Mouse (Mus musculus) CH12F3 (cell line): ENCODE results near the gene Sntb2.
"Not testable (repeated sequence)": the region's sequence is repeated elsewhere in the genome, so short reads cannot be mapped to it uniquely, and the experiment has no call there.

ENCODE experiments used
- in situ Hi-C: fragments of 300-500 bp; cut with MboI; formaldehyde crosslinking; loops from 2 replicates; pipeline ENCODE4 v1.14.3; 2020; ENCODE audit warnings: low sequenced_read_pairs

The Sntb2 gene

DNA sequence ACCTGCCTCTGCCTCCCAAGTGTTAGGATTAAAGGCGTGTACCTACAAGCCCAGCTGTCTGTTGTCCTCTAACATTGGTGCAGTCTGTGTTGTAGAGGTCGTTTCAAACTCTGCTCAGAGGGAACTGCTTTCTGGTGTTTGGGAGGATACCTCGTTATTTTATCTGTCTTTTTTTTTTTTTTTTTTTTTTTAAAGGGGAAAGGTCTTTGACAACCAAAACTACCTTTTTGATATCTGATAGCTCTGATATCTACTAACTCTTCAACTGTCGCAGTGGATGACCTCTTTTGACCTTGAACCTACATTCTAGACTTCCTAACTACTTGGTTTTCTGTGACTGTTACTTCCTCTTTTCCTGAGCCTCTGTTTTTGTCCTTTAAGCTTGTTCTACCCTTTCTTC is 29.0 kb downstream of the Sntb2 start:
- in situ Hi-C loops, result no loop called here

DNA sequence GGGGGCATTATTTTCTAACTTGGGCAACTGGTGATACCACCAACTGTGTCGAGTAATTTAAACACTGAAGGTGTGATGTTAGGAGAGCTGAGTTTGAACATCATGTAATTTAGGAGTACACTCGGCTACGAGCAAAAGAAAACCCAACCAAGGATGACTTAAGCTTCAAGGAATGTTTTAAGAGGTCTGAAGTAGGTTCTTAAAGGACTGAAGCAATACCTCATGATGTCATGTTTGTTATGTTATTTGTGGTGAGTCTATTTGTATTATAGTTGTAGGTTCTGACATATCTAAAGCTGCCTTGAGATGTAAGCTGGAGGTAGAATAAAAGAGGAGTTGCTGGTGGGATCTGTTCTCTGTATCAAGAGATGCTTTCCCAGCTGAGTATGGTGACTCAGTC is 34.4 kb downstream of the Sntb2 start:
- in situ Hi-C loops, result no loop called here

DNA sequence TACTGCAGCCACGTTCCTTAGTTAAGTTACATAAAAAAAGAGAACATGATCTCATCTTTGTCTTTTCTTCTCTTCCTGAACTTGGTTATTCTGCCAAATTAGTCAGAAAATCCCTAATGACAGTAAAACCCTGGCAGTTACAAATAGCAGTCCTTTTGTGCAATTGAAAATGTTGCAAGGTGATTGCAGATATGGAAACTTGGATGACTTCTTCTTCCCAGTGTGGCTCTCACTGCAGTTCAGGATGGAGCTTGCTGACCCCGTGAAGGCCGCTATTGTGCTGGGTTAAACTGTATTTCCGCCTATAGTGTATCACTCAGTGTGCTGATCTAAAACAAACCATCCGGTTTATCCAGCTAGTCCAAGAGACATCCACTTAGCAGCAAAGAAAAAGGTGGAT is 36.4 kb downstream of the Sntb2 start:
- in situ Hi-C loops, result no loop called here

DNA sequence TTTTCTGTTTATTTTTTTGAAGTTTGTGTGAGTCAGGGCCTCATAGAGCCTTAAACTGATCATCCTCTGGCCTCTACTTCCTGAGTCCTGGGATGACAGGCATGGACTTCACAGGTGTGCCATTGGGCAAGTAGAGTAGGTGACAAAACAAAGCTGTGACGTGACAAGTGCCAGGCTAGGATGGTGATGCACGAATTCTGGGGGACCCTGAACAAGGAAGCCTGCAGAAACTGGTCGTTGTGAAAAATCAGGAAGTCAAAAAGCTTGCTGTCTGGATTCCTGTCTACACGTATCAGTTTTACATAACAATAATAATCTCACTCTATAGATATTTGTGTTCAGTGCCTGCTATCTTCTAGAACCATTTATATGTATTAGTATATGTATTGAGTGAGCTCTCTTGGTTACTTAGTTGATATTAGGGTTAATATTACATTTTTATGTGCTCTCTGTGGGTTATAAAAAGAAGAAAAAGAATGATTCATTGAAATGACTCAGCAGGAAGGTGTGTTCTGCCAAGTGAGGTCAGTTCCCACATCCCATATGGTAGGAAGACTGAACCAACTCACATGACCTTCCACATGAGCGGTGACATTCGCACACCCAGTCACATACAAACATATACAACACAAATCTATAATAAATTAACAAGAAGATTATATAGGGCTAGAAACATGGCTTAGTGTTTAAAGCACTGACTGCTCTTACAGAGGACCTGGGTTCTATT is 37.2 kb downstream of the Sntb2 start:
- in situ Hi-C loops, result no loop called here

DNA sequence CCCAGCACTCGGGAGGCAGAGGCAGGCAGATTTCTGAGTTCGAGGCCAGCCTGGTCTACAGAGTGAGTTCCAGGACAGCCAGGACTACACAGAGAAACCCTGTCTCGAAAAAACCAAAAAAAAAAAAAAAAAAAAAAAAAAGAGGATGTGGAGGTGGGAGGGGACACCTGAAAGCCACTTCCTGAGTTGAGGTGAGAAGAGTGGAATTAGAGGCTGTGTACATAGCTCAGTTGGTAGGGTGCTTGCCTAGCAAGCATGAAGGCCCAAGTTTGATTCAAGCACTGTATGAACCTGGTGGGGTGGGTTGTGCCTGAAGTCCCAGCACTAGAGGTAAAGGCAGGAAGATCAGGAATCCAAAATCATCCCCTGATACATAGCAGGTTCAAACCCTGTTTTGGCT is 38.0 kb downstream of the Sntb2 start:
- in situ Hi-C loops, result not testable (repeated sequence)

DNA sequence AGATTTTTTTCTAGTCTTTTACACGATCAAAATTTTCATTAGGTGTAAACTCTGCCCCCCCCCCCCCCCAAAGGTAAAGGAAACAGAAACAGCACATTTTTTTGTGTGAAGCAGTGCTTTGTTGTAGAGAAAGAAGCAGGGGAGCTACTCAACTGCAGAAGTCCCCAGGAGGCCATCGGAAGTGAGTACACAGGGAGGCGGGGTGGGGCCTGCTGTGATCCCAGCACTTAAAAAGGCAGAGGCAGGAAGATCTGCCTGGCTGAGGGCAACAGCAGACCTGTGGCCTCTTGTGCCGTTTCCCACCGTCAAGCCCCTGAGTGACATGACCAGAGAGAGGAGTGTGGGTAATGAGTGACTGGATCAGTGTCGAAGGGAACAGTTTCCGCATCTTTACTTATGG is 39.2 kb downstream of the Sntb2 start:
- in situ Hi-C loops, result no loop called here

DNA sequence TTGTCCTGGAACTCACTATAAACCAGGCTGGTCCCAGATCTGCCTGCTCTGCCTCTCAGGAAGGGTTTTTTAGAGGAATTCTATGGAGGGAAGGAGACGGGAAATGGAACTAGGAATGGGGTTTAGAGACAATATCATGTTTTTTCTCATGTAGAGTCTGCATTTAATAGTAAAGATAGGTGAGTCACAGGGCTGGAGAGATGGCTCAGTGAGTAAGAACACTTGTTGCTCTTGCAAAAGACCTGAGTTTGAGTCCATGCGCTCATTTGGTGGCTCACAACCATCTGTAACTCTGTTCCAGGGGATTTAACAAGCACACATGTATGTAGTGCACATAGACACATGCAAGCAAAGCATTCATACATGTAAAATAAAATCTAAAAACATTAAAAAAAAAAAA is 40.2 kb downstream of the Sntb2 start:
- in situ Hi-C loops, result no loop called here

DNA sequence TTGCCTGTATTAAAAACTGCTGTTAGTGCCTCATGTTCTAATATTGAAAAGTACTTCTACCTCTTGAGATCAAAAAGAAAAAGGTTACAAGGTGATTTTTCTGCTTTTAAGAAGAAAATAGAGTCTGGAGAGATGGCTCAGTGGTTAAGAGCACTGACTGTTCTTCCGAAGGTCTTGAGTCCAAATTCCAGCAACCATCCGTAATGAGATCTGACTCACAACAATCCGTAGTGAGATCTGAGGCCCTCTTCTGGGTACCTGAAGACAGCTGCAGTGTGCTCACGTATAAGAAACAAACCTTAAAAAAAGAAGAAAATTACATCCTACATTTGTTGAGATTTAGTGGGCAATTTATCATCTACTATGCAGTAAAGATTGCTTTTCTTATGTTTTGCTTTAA is 40.9 kb downstream of the Sntb2 start:
- in situ Hi-C loops, result no loop called here

DNA sequence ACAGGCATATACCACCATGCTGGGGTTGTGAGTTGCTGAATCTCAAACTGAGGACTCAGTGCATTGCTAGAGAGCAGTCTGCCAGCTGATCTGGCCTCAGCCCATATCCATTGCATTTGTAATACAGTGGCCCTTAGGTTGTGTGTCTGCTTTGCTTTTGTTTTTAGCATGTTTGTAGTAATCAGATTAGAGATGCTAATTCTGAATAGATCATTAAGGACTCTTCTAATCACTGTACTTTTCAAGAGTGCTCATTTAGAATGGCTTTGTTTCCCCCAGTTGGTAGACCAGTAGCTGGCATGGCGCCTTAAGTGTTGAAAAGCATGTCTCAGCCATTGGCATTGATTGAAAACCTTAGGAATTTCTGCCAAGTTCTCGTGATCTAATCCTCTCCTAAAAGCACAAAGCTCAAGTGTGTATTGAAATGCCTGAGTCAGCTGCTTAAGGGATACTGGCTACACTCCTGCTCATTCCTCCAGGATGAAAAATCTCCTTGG is 43.3 kb downstream of the Sntb2 start:
- in situ Hi-C loops, result no loop called here

DNA sequence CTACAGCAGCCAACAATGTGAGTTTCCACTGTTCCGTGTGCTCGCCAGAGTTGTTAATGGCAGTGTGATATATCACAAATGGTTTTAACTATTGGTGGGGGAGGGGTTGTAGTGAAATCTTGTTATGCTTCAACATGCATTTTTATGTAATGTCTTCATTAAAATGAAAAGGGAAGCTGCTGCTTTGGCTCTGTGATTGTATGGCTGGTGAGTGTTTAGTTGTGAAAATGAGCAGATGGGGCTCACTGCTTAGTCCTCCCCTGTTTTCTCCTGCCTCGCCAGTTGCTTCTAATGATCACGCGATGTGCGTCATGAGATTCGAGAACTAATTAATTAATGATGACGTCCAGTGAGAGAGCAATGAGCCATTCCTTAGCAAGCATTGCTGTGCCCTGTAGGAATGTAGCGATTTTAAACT is 49.9 kb downstream of the Sntb2 start:
- in situ Hi-C loops, result no loop called here

DNA sequence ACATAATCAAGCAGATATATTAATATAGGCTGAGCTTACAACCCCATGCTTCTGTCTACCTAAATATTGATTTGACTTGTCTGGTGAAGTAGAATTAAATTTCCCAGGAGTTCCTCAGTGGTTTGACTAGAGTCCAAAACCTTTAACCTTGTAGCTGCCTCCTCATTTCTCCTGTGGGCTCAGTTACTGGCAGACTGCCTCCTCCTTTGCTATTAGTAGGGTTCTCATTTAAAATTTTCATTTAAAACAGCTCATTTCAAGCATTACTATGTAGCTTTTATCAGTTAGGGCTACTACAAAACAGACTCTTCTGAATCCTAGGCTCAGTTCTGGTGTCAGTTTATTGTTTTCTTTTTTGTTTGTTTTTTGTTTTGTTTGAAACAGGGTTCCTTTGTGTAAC is 50.4 kb downstream of the Sntb2 start:
- in situ Hi-C loops, result no loop called here

DNA sequence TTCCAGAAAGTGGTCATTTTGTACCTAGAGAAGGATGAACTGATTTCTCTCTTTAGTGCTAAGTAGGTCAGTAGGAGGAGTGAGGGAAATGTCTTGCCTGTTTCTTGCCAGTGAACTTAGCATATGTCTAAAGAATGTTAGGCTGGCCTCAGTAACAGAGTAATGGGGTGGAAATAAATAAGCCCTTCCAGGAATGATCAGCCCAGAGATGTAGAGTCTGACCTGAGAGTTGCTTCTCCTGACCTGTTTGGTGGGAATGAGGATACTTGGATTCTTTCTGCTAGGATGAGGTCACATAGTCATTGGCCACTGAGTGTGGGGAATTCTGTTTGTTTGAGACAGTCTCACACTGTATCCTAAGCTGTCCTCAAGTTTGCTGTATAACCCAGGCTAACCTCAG is 52.0 kb downstream of the Sntb2 start:
- in situ Hi-C loops, result no loop called here

DNA sequence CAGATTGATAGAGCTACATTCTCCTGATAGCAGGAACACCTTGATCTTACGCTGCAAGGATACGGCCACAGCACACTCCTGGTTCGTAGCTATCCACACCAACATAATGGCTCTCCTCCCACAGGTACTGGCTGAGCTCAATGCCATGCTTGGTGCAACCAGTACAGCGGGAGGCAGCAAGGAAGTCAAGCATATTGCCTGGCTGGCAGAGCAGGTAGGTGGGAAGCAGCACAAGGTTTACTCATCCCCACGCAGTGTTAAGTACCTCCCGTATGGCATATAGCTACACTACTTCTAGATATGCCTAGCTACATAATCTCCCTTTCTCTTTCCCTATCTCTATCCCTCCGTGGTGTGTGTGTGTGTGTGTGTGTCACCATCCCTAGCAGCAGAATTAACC is 55.8 kb downstream of the Sntb2 start:
- in situ Hi-C loops, result no loop called here

DNA sequence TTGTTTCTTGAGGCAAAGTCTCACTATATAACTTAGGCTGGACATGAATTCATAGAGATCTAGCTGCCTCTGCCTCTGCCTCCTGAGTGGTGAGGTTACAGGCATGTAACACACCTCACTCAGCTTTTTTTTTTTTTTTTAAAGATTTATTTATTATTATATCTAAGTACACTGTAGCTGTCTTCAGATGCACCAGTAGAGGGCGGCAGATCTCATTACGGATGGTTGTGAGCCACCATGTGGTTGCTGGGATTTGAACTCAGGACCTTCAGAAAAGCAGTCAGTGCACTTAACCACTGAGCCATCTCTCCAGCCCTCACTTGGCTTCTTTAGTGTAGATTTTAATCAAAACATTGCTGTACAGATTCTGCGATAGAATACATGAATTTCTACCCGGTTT is 60.8 kb downstream of the Sntb2 start:
- in situ Hi-C loops, result not testable (repeated sequence)

DNA sequence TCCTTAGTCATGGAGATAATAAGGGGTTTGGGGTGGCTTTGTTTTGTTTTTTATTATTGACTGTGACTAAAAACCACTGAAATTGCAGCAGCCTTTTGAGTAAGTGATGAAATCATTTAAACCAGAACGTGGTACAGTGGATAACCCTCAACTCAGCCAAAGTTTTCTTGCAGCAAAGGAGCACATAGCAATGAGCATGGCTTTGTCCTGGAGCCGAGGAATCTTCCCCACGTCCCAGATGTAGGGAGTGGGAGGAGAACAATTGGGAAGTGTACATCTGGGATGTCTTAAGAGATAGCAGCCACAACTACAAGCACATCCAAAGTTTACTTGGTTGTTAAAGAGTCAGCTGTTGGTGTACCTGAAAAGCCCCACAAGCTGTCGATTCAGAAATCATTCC is 61.9 kb downstream of the Sntb2 start:
- in situ Hi-C loops, result no loop called here

DNA sequence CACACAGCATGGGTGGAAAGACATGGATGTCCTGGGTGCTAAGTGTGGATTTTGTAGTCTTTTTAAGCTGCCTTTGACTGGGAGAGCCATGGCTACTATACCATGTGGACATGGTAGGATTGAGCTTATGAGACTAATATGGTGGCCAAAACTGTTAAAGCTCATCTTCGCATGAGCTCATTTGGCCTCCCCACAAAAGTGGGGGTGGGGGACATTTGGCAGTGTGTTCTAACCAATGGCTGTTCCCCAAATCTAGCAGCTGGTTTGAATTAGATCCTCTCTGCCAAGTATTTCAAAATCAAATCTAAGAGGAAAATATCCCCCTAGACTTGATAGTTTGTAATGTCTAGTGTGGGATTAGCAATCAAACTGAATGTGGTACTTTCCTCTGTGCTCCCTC is 63.5 kb downstream of the Sntb2 start:
- in situ Hi-C loops, result no loop called here

DNA sequence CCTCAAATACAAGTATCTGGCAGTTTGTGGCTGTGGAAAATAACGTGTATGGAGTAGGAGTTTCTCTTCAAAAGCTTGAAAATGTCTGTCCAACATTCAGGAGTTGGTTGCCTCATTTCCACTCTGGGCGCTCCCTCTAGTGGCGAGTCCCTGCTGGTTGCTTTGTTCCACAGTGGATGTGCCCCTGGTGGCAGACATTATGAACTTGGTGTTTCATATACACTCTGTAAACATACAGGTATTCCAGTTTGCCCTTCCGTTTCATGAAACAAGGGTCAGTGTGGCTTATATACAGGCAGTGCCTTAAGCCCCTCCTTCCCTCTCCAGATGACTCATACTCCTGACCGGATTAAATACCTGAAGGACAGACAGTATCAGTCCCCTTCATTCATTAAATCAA is 67.0 kb downstream of the Sntb2 start:
- in situ Hi-C loops, result loop anchor here (25.0 kb wide), 1 partner anchor 290 kb away; no protein-coding TSS in a partner anchor

DNA sequence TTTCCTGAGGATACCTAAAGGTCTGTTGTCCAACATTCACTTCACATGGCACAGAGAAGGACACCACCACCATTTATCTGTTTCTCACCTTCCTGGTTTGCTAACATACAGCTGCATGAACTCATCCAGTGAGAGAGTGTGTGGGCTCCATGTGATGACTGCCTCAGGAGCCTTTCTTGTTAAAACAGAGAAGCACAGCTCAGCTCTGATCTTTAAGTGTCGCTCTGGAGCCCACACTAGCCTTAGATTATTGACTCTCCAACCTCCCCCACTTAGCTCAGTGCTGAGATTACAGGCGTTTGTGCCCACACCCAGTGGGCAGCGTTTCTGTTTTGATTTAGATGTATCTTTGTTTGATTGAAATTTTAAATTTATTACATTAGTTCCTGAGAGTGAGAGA is 72.2 kb downstream of the Sntb2 start:
- in situ Hi-C loops, result loop anchor here (25.0 kb wide), 1 partner anchor 295 kb away; no protein-coding TSS in a partner anchor

DNA sequence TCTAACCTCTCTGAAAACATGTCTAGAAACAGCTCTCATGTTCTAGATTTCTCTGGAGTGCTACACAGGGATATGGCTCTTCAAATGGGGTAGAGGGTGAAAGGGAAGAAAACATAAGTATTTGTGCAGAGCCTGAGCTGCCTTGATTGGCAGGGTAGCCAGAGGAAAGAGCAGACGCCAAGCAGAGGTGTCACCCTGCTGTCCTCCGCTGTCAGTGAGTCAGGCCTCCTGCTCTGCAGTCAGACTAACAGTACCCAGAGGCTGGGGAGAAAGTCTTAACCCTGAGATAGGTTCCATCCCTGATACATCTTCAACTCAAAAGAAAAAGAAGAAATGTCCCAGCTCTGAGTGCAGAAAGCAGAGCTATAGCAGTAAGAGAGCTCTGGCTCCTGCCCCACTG is 77.1 kb downstream of the Sntb2 start:
- in situ Hi-C loops, result loop anchor here (25.0 kb wide), 1 partner anchor 300 kb away; no protein-coding TSS in a partner anchor

DNA sequence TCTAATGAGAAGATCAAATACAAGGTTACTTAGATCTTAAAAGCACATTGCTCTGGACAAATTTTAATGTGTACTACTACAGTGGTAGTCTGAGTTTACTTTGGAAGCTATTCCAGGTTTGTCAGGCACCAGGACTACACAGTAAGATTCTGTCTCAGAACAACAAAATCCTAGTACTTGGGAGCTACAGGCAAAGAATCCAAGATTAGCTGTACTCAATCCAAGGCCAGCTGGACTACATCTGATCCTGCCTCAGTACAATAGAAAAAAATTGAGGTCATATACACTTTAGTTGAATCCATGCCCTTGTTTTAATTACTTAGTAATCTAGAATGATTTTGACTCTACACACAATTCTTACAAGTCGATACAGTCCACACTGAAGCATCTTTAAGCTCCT is 79.4 kb downstream of the Sntb2 start:
- in situ Hi-C loops, result loop anchor here (25.0 kb wide), 1 partner anchor 303 kb away; no protein-coding TSS in a partner anchor

DNA sequence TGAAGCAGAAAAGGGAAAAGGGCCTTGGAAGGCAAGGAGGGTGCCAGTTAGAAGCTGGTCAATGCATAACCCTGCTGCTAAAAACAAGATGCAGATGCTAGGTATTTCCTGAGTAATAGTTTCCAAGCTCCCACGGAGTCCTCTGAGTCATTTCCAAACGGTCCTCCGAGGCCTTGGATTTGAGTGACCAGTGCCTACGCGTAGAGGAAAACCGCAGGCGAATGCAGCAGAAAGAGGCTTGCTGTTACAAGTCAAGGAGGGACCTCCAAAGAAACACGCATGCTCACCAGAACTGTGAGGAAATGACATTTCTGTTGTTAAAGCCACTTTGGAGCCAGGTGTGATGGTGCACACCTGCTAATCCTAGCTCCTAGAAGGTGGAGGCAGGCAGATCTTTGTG is 87.9 kb downstream of the Sntb2 start:
- in situ Hi-C loops, result loop anchor here (25.0 kb wide), 1 partner anchor 311 kb away; no protein-coding TSS in a partner anchor

DNA sequence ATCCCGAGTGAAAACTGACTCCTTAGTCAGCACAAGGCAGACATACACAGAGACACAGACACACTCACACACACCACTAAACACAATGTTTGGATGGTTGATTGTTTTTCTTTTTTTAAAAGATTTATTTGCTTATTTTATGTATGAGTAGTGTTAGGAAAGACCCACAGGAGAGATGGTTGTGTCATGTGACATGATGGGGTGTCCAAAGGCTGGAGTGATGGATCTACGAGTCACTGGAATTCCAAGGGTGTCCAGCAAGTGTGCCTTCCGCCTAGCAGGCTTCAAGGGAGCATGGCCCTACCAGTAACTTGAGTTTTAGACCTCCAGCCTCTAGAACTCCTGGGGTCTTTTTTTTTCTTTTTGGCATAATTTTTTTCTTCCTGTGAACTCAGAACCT is 93.8 kb downstream of the Sntb2 start:
- in situ Hi-C loops, result no loop called here

DNA sequence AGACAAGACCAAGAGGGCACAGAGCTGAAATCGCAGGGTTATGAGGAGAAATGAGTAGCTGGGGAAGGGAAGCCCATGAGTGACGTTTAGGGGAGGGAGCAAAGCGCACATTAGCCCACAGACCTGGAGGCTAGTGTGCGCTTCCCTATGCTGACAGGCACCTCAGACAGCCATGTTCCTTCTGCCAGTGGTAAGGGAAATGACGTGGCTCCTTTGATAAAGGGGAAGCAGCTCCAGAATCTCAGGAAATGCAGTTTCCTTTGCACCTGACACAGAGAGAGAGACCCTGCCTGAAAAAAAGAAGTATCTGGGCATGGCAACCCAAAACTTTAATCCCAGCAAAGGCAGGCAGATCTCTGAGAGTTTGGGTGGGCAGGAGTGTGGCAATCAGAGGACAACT is 94.5 kb downstream of the Sntb2 start:
- in situ Hi-C loops, result no loop called here
